Mouse (Mus musculus) liver, embryonic 13.5 days (tissue): ENCODE measurements around the gene Ndufv3. TPM values are rescaled to one million over a fixed set of nuclear protein-coding genes. Genes with fewer than 3 reads are reported as not detected.
"Not testable (repeated sequence)": the region's sequence is repeated elsewhere in the genome, so short reads cannot be mapped to it uniquely, and the experiment has no call there.

ENCODE experiments used
- ATAC-seq: fragments of 200-750 bp; cut with Nextera tagmentation; 2 replicates; pipeline ENCODE4 v1.8.0; 2017; ENCODE audit warnings: low read depth, mild to moderate bottlenecking, moderate number of reproducible peaks, moderate library complexity
- DNase-seq: peaks from one replicate; pipeline ENCODE4 v3.0.0; 2022
- H3K27ac ChIP-seq: fragments of 300-500 bp; sonication (generic); 2 replicates; pipeline ENCODE4 v1.5.1; 2015; ENCODE audit warnings: moderate library complexity, mild to moderate bottlenecking, inconsistent platforms
- H3K27me3 ChIP-seq: fragments of 300-500 bp; sonication (generic); 2 replicates; pipeline ENCODE4 v1.6.1; 2015; ENCODE audit warnings: mild to moderate bottlenecking, inconsistent platforms
- H3K36me3 ChIP-seq: fragments of 300-500 bp; sonication (generic); 2 replicates; pipeline ENCODE4 v1.6.1; 2015; ENCODE audit warnings: mild to moderate bottlenecking, inconsistent platforms
- H3K4me1 ChIP-seq: fragments of 300-500 bp; sonication (generic); replicated peaks from 2 replicates; pipeline ENCODE4 v1.6.1; 2015; ENCODE audit warnings: inconsistent platforms
- H3K4me2 ChIP-seq: fragments of 300-500 bp; sonication (generic); 2 replicates; pipeline ENCODE4 v1.6.1; 2015; ENCODE audit warnings: inconsistent platforms, mild to moderate bottlenecking, moderate library complexity
- H3K4me3 ChIP-seq: fragments of 300-500 bp; sonication (generic); replicated peaks from 2 replicates; pipeline ENCODE4 v1.5.1; 2015; ENCODE audit warnings: mild to moderate bottlenecking, inconsistent platforms
- H3K9ac ChIP-seq: fragments of 300-500 bp; sonication (generic); 2 replicates; pipeline ENCODE4 v1.6.1; 2015; ENCODE audit warnings: mild to moderate bottlenecking, inconsistent platforms
- H3K9me3 ChIP-seq: fragments of 300-500 bp; sonication (generic); replicated peaks from 2 replicates; pipeline ENCODE4 v1.6.1; 2016; ENCODE audit warnings: inconsistent platforms
- WGBS: fragments of 180-500 bp; shearing (Covaris S2); methylation state at CpG from one replicate; pipeline ENCODE4 v1.1.7; 2015; ENCODE audit not compliant: insufficient replicate concordance; 5-methylcytosine and 5-hydroxymethylcytosine counted together
- polyA plus RNA-seq: library from polyadenylated mRNA; unstranded; fragments of >200 nt; fragmentation: Nextera tagmentation; extraction: Ambion mirVana; gene quantifications from 2 replicates; pipeline ENCODE4 v1.2.1, GENCODE M21; 2015

Ndufv3 gene
- polyA plus RNA-seq, 1 experiment from 2014 or later, result 179 TPM

GRCm38 (mm10) chr17:31512593-31512992 lies 7.3 kb upstream of the Ndufv3 start:
- no peaks in the 10 kb centered on the region for H3K9me3 ChIP-seq
- no peaks in the 10 kb centered on the region for H3K27me3 ChIP-seq
- peaks cover 29% of the 10 kb centered on the region for H3K36me3 ChIP-seq
- 16% methylated on average over 6 of the region's 6 CpGs for WGBS
- ATAC-seq (peak; percentile 53), DNase-seq (no peak)
- H3K4me3 ChIP-seq, result peak overlapping the region; percentile 86
- peak overlapping the region; percentile 96 for H3K4me2 ChIP-seq
- peak overlapping the region; percentile 82 for H3K9ac ChIP-seq
- peaks cover 29% of the 10 kb centered on the region for H3K4me1 ChIP-seq
- H3K27ac ChIP-seq, result 0 out of 2 replicates have a peak overlapping the region, but pooled peaks have one; percentile 8

- Histone ChIP-seq H3K4me1 (peaks cover 36% of the 10 kb centered on the region), H3K4me2 (no peak overlapping the region), H3K4me3 (no peak overlapping the region), H3K9me3 (no peaks in the 10 kb centered on the region), H3K27ac (no peak overlapping the region), H3K36me3 (peaks cover 8% of the 10 kb centered on the region), H3K9ac (no peak overlapping the region), H3K27me3 (no peaks in the 10 kb centered on the region)
- 38% methylated on average over 1 of the region's 1 CpGs for WGBS
- ATAC-seq (no peak), DNase-seq (no peak)
These were observed 5.2 kb upstream of the Ndufv3 start for GRCm38 (mm10) chr17:31514696-31515095.

GRCm38 (mm10) chr17:31519344-31519945 lies 470 bp upstream of the Ndufv3 start:
- Histone ChIP-seq H3K36me3 (peaks cover 18% of the 10 kb centered on the region), H3K27me3 (no peaks in the 10 kb centered on the region), H3K4me1 (peaks cover 26% of the 10 kb centered on the region), H3K4me3 (peak overlapping the region; percentile 82), H3K27ac (0 out of 2 replicates have a peak overlapping the region, but pooled peaks have one; percentile 19), H3K9me3 (no peaks in the 10 kb centered on the region), H3K9ac (0 out of 2 replicates have a peak overlapping the region, but pooled peaks have one; percentile 5), H3K4me2 (peak overlapping the region; percentile 90)
- DNase-seq, result no peak
- WGBS, result 1% methylated on average over 7 of the region's 7 CpGs
- ATAC-seq, result peak; percentile 53

GRCm38 (mm10) chr17:31520895-31521294 lies 980 bp downstream of the Ndufv3 start:
- DNase-seq, result no peak
- H3K9ac ChIP-seq, result peak overlapping the region; percentile 81
- peak overlapping the region; percentile 82 for H3K4me3 ChIP-seq
- H3K4me1 ChIP-seq, result peaks cover 34% of the 10 kb centered on the region
- peaks cover 21% of the 10 kb centered on the region for H3K36me3 ChIP-seq
- no peak overlapping the region for H3K27ac ChIP-seq
- no peaks in the 10 kb centered on the region for H3K9me3 ChIP-seq
- no peak for ATAC-seq
- H3K4me2 ChIP-seq, result peak overlapping the region; percentile 90
- 21% methylated on average over 3 of the region's 3 CpGs for whole genome bisulfite sequencing
- no peaks in the 10 kb centered on the region for H3K27me3 ChIP-seq

GRCm38 (mm10) chr17:31521948-31522347 lies 2.0 kb downstream of the Ndufv3 start:
- DNase-seq (no peak), ATAC-seq (no peak)
- H3K4me1 ChIP-seq, result peaks cover 34% of the 10 kb centered on the region
- H3K27me3 ChIP-seq, result no peaks in the 10 kb centered on the region
- H3K4me2 ChIP-seq, result 0 out of 2 replicates have a peak overlapping the region, but pooled peaks have one; percentile 90
- H3K27ac ChIP-seq, result no peak overlapping the region
- 82% methylated on average over 6 of the region's 6 CpGs for WGBS
- H3K9me3 ChIP-seq, result no peaks in the 10 kb centered on the region
- H3K4me3 ChIP-seq, result no peak overlapping the region
- H3K9ac ChIP-seq, result no peak overlapping the region
- H3K36me3 ChIP-seq, result peaks cover 26% of the 10 kb centered on the region

GRCm38 (mm10) chr17:31525114-31525513 lies 5.2 kb downstream of the Ndufv3 start:
- H3K27ac ChIP-seq, result no peak overlapping the region
- H3K27me3 ChIP-seq, result no peaks in the 10 kb centered on the region
- no peak for DNase-seq
- ATAC-seq, result no peak
- H3K4me3 ChIP-seq, result no peak overlapping the region
- no peaks in the 10 kb centered on the region for H3K9me3 ChIP-seq
- H3K4me2 ChIP-seq, result no peak overlapping the region
- H3K9ac ChIP-seq, result no peak overlapping the region
- H3K36me3 ChIP-seq, result peaks cover 48% of the 10 kb centered on the region
- 78% methylated on average over 4 of the region's 4 CpGs for WGBS
- H3K4me1 ChIP-seq, result peaks cover 27% of the 10 kb centered on the region

GRCm38 (mm10) chr17:31525816-31526215 lies 5.9 kb downstream of the Ndufv3 start:
- Histone ChIP-seq H3K4me3 (no peak overlapping the region), H3K27ac (no peak overlapping the region), H3K27me3 (no peaks in the 10 kb centered on the region), H3K4me2 (no peak overlapping the region), H3K9me3 (no peaks in the 10 kb centered on the region), H3K4me1 (peaks cover 22% of the 10 kb centered on the region), H3K36me3 (peaks cover 49% of the 10 kb centered on the region), H3K9ac (no peak overlapping the region)
- DNase-seq (no peak), ATAC-seq (no peak; the same call in 1 of the 2 replicates)
- 100% methylated on average over 3 of the region's 3 CpGs for WGBS

GRCm38 (mm10) chr17:31529314-31529713 lies 9.4 kb downstream of the Ndufv3 start:
- H3K4me1 ChIP-seq, result 0 out of 2 replicates have a peak, but pooled peaks cover 10% of the 10 kb centered on the region
- no peak overlapping the region for H3K4me2 ChIP-seq
- no peaks in the 10 kb centered on the region for H3K9me3 ChIP-seq
- DNase-seq (no peak), ATAC-seq (no peak)
- 60% methylated on average over 15 of the region's 15 CpGs for WGBS
- H3K27ac ChIP-seq, result no peak overlapping the region
- no peak overlapping the region for H3K9ac ChIP-seq
- peaks cover 47% of the 10 kb centered on the region for H3K36me3 ChIP-seq
- H3K4me3 ChIP-seq, result no peak overlapping the region
- no peaks in the 10 kb centered on the region for H3K27me3 ChIP-seq

- H3K27ac ChIP-seq, result no peak overlapping the region
- DNase-seq, result no peak
- no peak overlapping the region for H3K9ac ChIP-seq
- 70% methylated on average over 14 of the region's 14 CpGs for WGBS
- H3K36me3 ChIP-seq, result peaks cover 42% of the 10 kb centered on the region
- H3K4me1 ChIP-seq, result no peaks in the 10 kb centered on the region
- H3K27me3 ChIP-seq, result no peaks in the 10 kb centered on the region
- H3K4me2 ChIP-seq, result no peak overlapping the region
- H3K4me3 ChIP-seq, result no peak overlapping the region
- H3K9me3 ChIP-seq, result no peaks in the 10 kb centered on the region
- no peak for ATAC-seq
These were observed 11.7 kb downstream of the Ndufv3 start for GRCm38 (mm10) chr17:31531441-31532158.

GRCm38 (mm10) chr17:31532331-31532730 lies 12.4 kb downstream of the Ndufv3 start:
- H3K27me3 ChIP-seq, H3K9ac ChIP-seq, H3K4me2 ChIP-seq, DNase-seq, H3K4me3 ChIP-seq, H3K9me3 ChIP-seq, ATAC-seq, H3K4me1 ChIP-seq, H3K27ac ChIP-seq: not testable (repeated sequence)
- H3K36me3 ChIP-seq, result peaks cover 35% of the 10 kb centered on the region
- WGBS, result 83% methylated on average over 4 of the region's 4 CpGs

- Histone ChIP-seq H3K27me3 (no peaks in the 10 kb centered on the region), H3K36me3 (peaks cover 17% of the 10 kb centered on the region), H3K9me3 (no peaks in the 10 kb centered on the region), H3K4me3 (no peak overlapping the region), H3K9ac (no peak overlapping the region), H3K27ac (no peak overlapping the region), H3K4me1 (no peaks in the 10 kb centered on the region), H3K4me2 (no peak overlapping the region)
- DNase-seq, result no peak
- WGBS, result 60% methylated on average over 4 of the region's 4 CpGs
- no peak for ATAC-seq
These were observed 15.4 kb downstream of the Ndufv3 start for GRCm38 (mm10) chr17:31535358-31535757.
